Mouse (Mus musculus) midbrain, embryonic 13.5 days (tissue): ENCODE results near the gene 2010111I01Rik. TPM values are rescaled to one million over a fixed set of nuclear protein-coding genes. Genes with fewer than 3 reads are reported as not detected.

Experiments used
- ATAC-seq: fragments of 200-750 bp; cut with Nextera tagmentation; 2 replicates; pipeline ENCODE4 v1.8.0; 2017; ENCODE audit warnings: mild to moderate bottlenecking, moderate TSS enrichment, moderate library complexity
- H3K27ac ChIP-seq: fragments of 300-500 bp; sonication (generic); 2 replicates; pipeline ENCODE4 v1.5.1; 2015; ENCODE audit warnings: inconsistent platforms, mild to moderate bottlenecking, moderate library complexity
- H3K27me3 ChIP-seq: fragments of 300-500 bp; sonication (generic); 2 replicates; pipeline ENCODE4 v1.6.1; 2015; ENCODE audit warnings: mild to moderate bottlenecking, inconsistent platforms
- H3K36me3 ChIP-seq: fragments of 300-500 bp; sonication (generic); 2 replicates; pipeline ENCODE4 v1.6.1; 2015; ENCODE audit warnings: mild to moderate bottlenecking, inconsistent platforms
- H3K4me1 ChIP-seq: fragments of 300-500 bp; sonication (generic); replicated peaks from 2 replicates; pipeline ENCODE4 v1.6.1; 2015; ENCODE audit warnings: inconsistent platforms
- H3K4me2 ChIP-seq: fragments of 300-500 bp; sonication (generic); replicated peaks from 2 replicates; pipeline ENCODE4 v1.6.1; 2015; ENCODE audit warnings: moderate library complexity, mild to moderate bottlenecking, inconsistent platforms
- H3K4me3 ChIP-seq: fragments of 300-500 bp; sonication (generic); replicated peaks from 2 replicates; pipeline ENCODE4 v1.5.1; 2015; ENCODE audit warnings: mild to moderate bottlenecking, inconsistent platforms
- H3K9ac ChIP-seq: fragments of 300-500 bp; sonication (generic); replicated peaks from 2 replicates; pipeline ENCODE4 v1.6.1; 2015; ENCODE audit warnings: mild to moderate bottlenecking, inconsistent platforms
- H3K9me3 ChIP-seq: fragments of 300-500 bp; sonication (generic); 2 replicates; pipeline ENCODE4 v1.6.1; 2016; ENCODE audit warnings: mild to moderate bottlenecking, inconsistent platforms
- WGBS: fragments of 180-500 bp; shearing (Covaris S2); methylation state at CpG from one replicate; pipeline ENCODE4 v1.1.7; 2015; 5-methylcytosine and 5-hydroxymethylcytosine counted together
- polyA plus RNA-seq: library from polyadenylated mRNA; unstranded; fragments of >200 nt; fragmentation: Nextera tagmentation; extraction: Ambion mirVana; gene quantifications from 2 replicates; pipeline ENCODE4 v1.2.1, GENCODE M21; 2015

Gene 2010111I01Rik
- polyA plus RNA-seq, 1 experiment from 2014 or later: 28.6 TPM

DNA sequence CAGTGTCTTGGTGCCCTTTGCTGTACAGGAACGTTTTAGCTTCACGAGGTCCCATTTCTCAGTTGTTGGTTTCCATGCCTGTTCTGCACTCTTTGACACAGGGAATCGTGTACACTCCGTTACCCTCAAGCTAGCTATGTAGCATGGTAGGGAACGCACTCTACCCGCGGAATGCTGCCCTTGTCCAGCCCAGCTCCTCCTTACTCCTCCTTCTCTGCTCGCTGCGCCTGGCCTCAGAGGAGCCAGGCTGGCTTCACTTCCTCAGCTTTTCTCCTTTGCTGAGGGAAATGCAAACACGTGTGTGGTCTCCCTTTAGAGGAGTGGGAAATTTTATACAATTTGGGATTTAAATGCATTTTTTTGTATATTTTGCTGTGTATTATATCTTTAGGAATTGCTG lies 73.2 kb downstream of the 2010111I01Rik start:
- H3K9me3 ChIP-seq: no peaks in the 10 kb centered on the region
- no peak overlapping the region for H3K4me2 ChIP-seq
- H3K27ac ChIP-seq: no peak overlapping the region
- no peaks in the 10 kb centered on the region for H3K36me3 ChIP-seq
- no peaks in the 10 kb centered on the region for H3K27me3 ChIP-seq
- 52% methylated on average over 10 of the region's 10 CpGs for WGBS
- no peak overlapping the region for H3K4me3 ChIP-seq
- peaks cover 4% of the 10 kb centered on the region for H3K4me1 ChIP-seq
- no peak for ATAC-seq
- H3K9ac ChIP-seq: no peak overlapping the region

GRCm38 (mm10) chr13:63038415-63038814 lies 73.7 kb downstream of the 2010111I01Rik start:
- Histone ChIP-seq H3K9me3 (no peaks in the 10 kb centered on the region), H3K4me3 (no peak overlapping the region), H3K4me1 (0 out of 2 replicates have a peak, but pooled peaks cover 3% of the 10 kb centered on the region), H3K4me2 (no peak overlapping the region), H3K27me3 (no peaks in the 10 kb centered on the region), H3K36me3 (no peaks in the 10 kb centered on the region), H3K9ac (no peak overlapping the region), H3K27ac (no peak overlapping the region)
- ATAC-seq: no peak
- WGBS: 88% methylated on average over 2 of the region's 2 CpGs

DNA sequence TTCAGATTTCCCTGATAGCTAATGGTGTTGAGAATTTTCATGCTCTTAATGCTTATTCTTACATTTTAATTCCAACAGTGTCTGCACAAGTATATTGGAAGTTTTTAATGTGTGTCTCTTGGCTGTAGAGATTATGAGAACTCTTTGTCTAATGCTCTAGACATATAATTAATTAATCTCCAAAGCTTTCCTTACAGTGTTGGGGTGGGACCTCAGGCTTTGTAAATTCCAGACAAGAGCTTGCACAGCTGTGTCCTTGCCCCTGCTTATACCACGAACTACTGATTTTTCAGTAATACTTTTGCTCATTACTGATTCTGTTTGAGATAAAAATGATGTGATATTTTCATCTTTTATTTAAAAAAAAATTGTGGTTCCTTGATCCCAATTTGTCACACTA lies 74.2 kb downstream of the 2010111I01Rik start:
- Histone ChIP-seq H3K4me1 (0 out of 2 replicates have a peak, but pooled peaks cover 3% of the 10 kb centered on the region), H3K27me3 (no peaks in the 10 kb centered on the region), H3K27ac (no peak overlapping the region), H3K9me3 (no peaks in the 10 kb centered on the region), H3K4me2 (no peak overlapping the region), H3K36me3 (no peaks in the 10 kb centered on the region), H3K9ac (no peak overlapping the region), H3K4me3 (no peak overlapping the region)
- 71% methylated on average over 1 of the region's 1 CpGs for WGBS
- no peak for ATAC-seq

DNA sequence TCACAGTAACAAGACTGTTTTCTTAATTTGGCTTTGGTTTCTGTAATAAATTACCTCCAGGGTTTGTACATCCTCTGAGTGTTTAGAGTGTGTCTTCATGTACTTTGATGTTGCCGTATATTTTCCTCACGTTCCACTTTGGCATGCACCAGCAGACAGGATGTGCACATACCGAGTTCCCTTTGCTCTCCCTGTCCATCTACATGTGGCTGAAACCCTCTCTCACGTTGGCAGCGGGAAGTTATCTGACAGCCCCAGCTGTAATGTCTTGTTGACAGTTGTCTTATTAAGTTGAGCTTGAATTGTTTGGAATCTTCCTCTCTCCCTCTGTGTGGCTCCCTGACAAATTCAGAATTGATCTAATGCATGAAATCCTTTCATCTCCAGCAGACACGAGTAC lies 74.6 kb downstream of the 2010111I01Rik start:
- H3K4me3 ChIP-seq: no peak overlapping the region
- 0 out of 2 replicates have a peak, but pooled peaks cover 3% of the 10 kb centered on the region for H3K4me1 ChIP-seq
- no peak overlapping the region for H3K9ac ChIP-seq
- H3K36me3 ChIP-seq: no peaks in the 10 kb centered on the region
- H3K4me2 ChIP-seq: no peak overlapping the region
- H3K9me3 ChIP-seq: no peaks in the 10 kb centered on the region
- 58% methylated on average over 6 of the region's 6 CpGs for WGBS
- no peaks in the 10 kb centered on the region for H3K27me3 ChIP-seq
- no peak for ATAC-seq
- H3K27ac ChIP-seq: no peak overlapping the region

GRCm38 (mm10) chr13:63039848-63040247 lies 75.2 kb downstream of the 2010111I01Rik start:
- no peak for ATAC-seq
- WGBS: 83% methylated on average over 2 of the region's 2 CpGs
- H3K4me2 ChIP-seq: no peak overlapping the region
- no peaks in the 10 kb centered on the region for H3K9me3 ChIP-seq
- no peaks in the 10 kb centered on the region for H3K27me3 ChIP-seq
- H3K9ac ChIP-seq: no peak overlapping the region
- H3K27ac ChIP-seq: no peak overlapping the region
- no peaks in the 10 kb centered on the region for H3K36me3 ChIP-seq
- H3K4me3 ChIP-seq: no peak overlapping the region
- 0 out of 2 replicates have a peak, but pooled peaks cover 3% of the 10 kb centered on the region for H3K4me1 ChIP-seq

DNA sequence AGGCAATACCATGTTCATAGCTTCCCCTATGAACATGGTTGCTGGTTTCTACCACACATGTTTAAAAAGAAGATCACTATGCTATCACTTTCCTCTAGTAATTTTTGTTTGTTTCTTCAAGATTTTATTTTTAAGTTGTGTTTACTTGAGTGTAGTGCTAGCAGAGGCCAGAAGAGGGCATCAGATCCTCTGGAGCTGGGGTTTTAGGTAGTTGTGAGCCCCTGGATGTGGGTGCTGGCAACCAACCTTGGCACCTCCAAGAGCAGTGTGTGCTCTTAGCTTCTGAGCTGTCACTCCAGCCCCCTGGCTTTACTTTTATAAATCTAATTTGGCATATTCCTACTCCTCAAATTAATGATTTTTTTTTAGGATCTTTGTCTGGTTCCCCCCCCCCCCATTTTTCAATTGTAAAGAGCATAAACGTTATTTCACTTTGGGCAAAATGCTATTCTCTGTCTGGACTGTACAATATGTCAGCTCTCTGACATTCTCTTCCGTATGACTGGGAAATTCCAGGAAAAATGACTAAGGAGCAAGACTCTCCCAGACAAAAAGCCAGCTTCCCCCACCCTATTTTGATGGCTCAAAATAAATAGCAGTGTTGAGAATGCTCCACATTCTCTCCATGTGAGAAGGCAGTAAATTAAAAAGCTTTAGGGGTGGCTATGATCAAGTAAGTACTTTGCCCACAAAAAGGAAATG lies 81.0 kb downstream of the 2010111I01Rik start:
- WGBS: 84% methylated on average over 2 of the region's 2 CpGs
- Histone ChIP-seq H3K4me2 (no peak overlapping the region), H3K27me3 (no peaks in the 10 kb centered on the region), H3K4me3 (no peak overlapping the region), H3K4me1 (no peaks in the 10 kb centered on the region), H3K27ac (no peak overlapping the region), H3K36me3 (no peaks in the 10 kb centered on the region), H3K9me3 (no peaks in the 10 kb centered on the region), H3K9ac (no peak overlapping the region)
- no peak for ATAC-seq

- H3K9ac ChIP-seq: no peak overlapping the region
- H3K27me3 ChIP-seq: no peaks in the 10 kb centered on the region
- no peaks in the 10 kb centered on the region for H3K4me1 ChIP-seq
- WGBS: 47% methylated on average over 7 of the region's 7 CpGs
- no peaks in the 10 kb centered on the region for H3K9me3 ChIP-seq
- H3K36me3 ChIP-seq: no peaks in the 10 kb centered on the region
- ATAC-seq: peak; percentile 77; the same call in 1 of the 2 replicates
- H3K4me3 ChIP-seq: no peak overlapping the region
- H3K4me2 ChIP-seq: no peak overlapping the region
- no peak overlapping the region for H3K27ac ChIP-seq
These were observed 81.7 kb downstream of the 2010111I01Rik start for GRCm38 (mm10) chr13:63046206-63047020.

DNA sequence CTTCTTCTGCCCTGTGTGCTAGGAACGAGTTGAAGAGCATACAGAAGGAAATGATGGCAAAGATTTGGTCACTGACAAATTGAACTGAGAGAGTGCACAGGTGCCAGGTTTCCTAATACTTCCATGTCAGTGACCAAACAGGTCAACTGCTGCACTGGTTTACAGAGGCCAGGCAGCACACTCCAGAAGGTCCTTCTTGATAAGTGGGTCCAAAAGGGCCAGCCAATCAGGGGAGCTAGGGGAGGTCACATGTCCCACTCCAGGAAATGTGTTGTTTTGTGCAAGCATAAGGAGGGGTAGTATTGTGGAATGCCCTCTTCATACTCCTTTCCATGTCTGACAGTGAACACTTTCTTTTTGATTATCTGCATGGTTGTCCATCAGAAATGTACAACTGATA lies 99.0 kb downstream of the 2010111I01Rik start:
- Histone ChIP-seq H3K27me3 (no peaks in the 10 kb centered on the region), H3K4me2 (no peak overlapping the region), H3K4me3 (no peak overlapping the region), H3K36me3 (0 out of 2 replicates have a peak, but pooled peaks cover 2% of the 10 kb centered on the region), H3K9me3 (no peaks in the 10 kb centered on the region), H3K4me1 (no peaks in the 10 kb centered on the region), H3K27ac (no peak overlapping the region), H3K9ac (no peak overlapping the region)
- WGBS: 75% methylated on average over 1 of the region's 1 CpGs
- no peak for ATAC-seq

- Histone ChIP-seq H3K27ac (no peak overlapping the region), H3K36me3 (no peaks in the 10 kb centered on the region), H3K4me3 (no peak overlapping the region), H3K4me2 (no peak overlapping the region), H3K9me3 (no peaks in the 10 kb centered on the region), H3K9ac (no peak overlapping the region), H3K4me1 (no peaks in the 10 kb centered on the region), H3K27me3 (no peaks in the 10 kb centered on the region)
- WGBS: 65% methylated on average over 1 of the region's 1 CpGs
- no peak for ATAC-seq
These were observed 101.9 kb downstream of the 2010111I01Rik start for GRCm38 (mm10) chr13:63066607-63067006.

DNA sequence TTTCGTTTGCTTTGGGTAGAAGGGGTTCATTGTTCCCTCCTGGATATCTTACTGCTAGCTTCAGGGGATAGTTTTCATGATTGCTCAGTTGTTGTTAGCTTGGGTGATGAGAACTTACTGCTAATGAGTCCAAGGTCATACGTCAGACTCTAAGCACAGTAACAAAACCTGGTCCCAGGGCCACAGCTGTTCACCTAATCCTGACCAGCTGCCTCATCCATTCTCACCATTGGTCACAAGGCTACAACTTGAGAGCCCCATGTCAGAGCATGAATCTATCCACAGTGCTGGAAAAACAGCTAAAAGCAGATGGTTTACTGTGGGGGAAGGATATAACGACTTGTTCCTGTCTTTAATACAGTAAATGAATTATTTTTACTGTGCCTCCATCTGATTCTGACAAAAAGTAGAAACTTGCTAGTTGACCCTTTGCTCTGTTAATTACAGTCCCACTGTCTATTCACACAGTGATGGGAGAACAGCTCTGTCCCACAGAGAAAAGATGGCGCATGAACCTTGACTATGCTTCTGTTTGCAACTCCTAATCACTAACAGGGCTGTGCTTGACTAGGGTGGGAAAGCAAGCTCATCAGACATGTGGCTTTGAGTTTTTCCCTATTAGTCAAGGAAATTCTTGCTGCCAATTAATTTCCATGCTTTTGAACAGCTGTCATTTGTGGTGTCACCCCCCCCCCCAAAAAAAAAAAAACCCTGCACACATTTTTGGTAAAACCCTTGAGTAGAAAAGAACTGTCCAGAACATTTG lies 103.9 kb downstream of the 2010111I01Rik start:
- H3K27me3 ChIP-seq: no peaks in the 10 kb centered on the region
- no peak overlapping the region for H3K4me2 ChIP-seq
- no peak overlapping the region for H3K9ac ChIP-seq
- no peaks in the 10 kb centered on the region for H3K9me3 ChIP-seq
- no peak overlapping the region for H3K4me3 ChIP-seq
- H3K27ac ChIP-seq: no peak overlapping the region
- no peak for ATAC-seq
- 84% methylated on average over 4 of the region's 4 CpGs for WGBS
- no peaks in the 10 kb centered on the region for H3K36me3 ChIP-seq
- H3K4me1 ChIP-seq: no peaks in the 10 kb centered on the region

DNA sequence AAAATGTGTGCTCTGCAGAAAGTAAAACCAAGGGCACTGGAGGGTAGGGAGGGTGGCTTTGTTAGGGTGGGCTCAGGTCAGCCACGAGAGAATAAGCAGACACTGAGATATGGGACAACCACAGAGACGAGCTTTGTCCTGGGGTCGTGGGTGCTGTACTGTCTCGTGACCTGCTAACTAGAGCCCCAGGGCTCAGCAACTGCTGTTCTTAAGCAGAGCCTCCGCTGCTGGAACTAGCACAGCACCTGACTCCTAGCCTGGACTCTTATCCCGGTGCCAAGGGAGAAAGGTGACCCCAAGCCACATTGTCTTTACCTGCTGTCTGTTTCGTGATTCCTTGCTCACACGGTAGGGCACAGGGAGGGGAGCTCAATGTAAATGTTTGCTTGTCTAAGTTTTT lies 107.2 kb downstream of the 2010111I01Rik start:
- no peak overlapping the region for H3K27ac ChIP-seq
- no peaks in the 10 kb centered on the region for H3K9me3 ChIP-seq
- H3K9ac ChIP-seq: no peak overlapping the region
- H3K4me1 ChIP-seq: no peaks in the 10 kb centered on the region
- ATAC-seq: no peak
- H3K4me3 ChIP-seq: no peak overlapping the region
- no peaks in the 10 kb centered on the region for H3K36me3 ChIP-seq
- no peaks in the 10 kb centered on the region for H3K27me3 ChIP-seq
- H3K4me2 ChIP-seq: no peak overlapping the region
- 77% methylated on average over 8 of the region's 8 CpGs for whole genome bisulfite sequencing

DNA sequence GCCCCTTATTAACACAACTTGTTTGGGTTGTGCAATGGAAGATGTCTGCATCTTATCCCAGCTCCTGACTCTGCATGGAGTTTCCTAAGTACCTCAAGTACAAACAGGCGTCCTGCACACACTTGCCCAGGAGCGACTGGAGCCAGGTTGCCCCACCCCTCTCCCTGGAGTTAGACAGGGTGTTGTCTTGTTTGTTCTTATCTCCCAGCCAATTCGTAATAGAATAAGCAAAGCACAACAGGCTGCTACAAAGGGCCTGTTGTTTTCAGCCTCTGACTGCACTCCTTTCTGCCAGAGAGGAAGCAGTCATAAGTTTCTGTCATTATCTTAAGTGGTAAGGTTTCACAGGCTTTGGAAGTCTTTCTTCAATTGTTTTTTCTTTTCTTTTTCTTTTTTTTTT lies 107.7 kb downstream of the 2010111I01Rik start:
- Histone ChIP-seq H3K4me1 (no peaks in the 10 kb centered on the region), H3K4me2 (no peak overlapping the region), H3K27me3 (no peaks in the 10 kb centered on the region), H3K9me3 (no peaks in the 10 kb centered on the region), H3K9ac (no peak overlapping the region), H3K36me3 (no peaks in the 10 kb centered on the region), H3K27ac (no peak overlapping the region), H3K4me3 (no peak overlapping the region)
- no peak for ATAC-seq
- WGBS: 45% methylated on average over 3 of the region's 3 CpGs
